Mouse (Mus musculus) heart, postnatal 4 days (tissue): ENCODE measurements at regions not wholly inside any gene's neighbourhood (a gene's known extent, or its start where the extent isn't known, plus 50 kb on each side); places are given as distances from the start of the nearest gene placed in this dataset.
"Not testable (repeated sequence)": the region's sequence is repeated elsewhere in the genome, so short reads cannot be mapped to it uniquely, and the experiment has no call there.

Experiments
- DNase-seq: peaks from one replicate; pipeline ENCODE4 v3.0.0; 2021

- no peak for DNase-seq
Observed at GRCm38 (mm10) chr10:96253671-96254070, 117.3 kb downstream of the Gm5426 start.

GRCm38 (mm10) chr10:96254250-96254862 is 118.0 kb downstream of the Gm5426 start:
- no peak for DNase-seq

GRCm38 (mm10) chr10:96257935-96258334 is 121.5 kb downstream of the Gm5426 start:
- DNase-seq = peak; percentile 28

GRCm38 (mm10) chr10:96259242-96259641 is 122.8 kb downstream of the Gm5426 start:
- no peak for DNase-seq

- DNase-seq = no peak
Observed at GRCm38 (mm10) chr10:96259648-96260047, 123.2 kb downstream of the Gm5426 start.

- peak; percentile 22 for DNase-seq
Observed at GRCm38 (mm10) chr10:96263544-96263943, 127.1 kb downstream of the Gm5426 start.

GRCm38 (mm10) chr10:96264433-96264832 is 128.0 kb downstream of the Gm5426 start:
- peak; percentile 29 for DNase-seq

- peak; percentile 36 for DNase-seq
Observed at GRCm38 (mm10) chr10:96264866-96265265, 128.5 kb downstream of the Gm5426 start.

GRCm38 (mm10) chr10:96266100-96266735 is 129.8 kb downstream of the Gm5426 start:
- no peak for DNase-seq

GRCm38 (mm10) chr10:96267603-96268002 is 131.2 kb downstream of the Gm5426 start:
- no peak for DNase-seq

GRCm38 (mm10) chr10:96273607-96274365 is 137.4 kb downstream of the Gm5426 start:
- DNase-seq = no peak

GRCm38 (mm10) chr10:96280149-96280548 is 143.7 kb downstream of the Gm5426 start:
- no peak for DNase-seq

- no peak for DNase-seq
Observed at GRCm38 (mm10) chr10:96285407-96286093, 149.1 kb downstream of the Gm5426 start.

- DNase-seq = no peak
Observed at GRCm38 (mm10) chr10:96286094-96286485, 149.7 kb downstream of the Gm5426 start.

GRCm38 (mm10) chr10:96289005-96289404 is 152.6 kb downstream of the Gm5426 start:
- not testable (repeated sequence) for DNase-seq

- DNase-seq = no peak
Observed at GRCm38 (mm10) chr10:96293622-96294021, 157.2 kb downstream of the Gm5426 start.

GRCm38 (mm10) chr10:96294666-96295065 is 158.3 kb downstream of the Gm5426 start:
- peak; percentile 13 for DNase-seq

GRCm38 (mm10) chr10:96297658-96298057 is 161.3 kb downstream of the Gm5426 start:
- no peak for DNase-seq

GRCm38 (mm10) chr10:96298566-96298965 is 162.2 kb downstream of the Gm5426 start:
- no peak for DNase-seq

GRCm38 (mm10) chr10:96305701-96306100 is 169.3 kb downstream of the Gm5426 start:
- DNase-seq = no peak

GRCm38 (mm10) chr10:96308713-96309445 is 172.5 kb downstream of the Gm5426 start:
- peak; percentile 39 for DNase-seq

GRCm38 (mm10) chr10:96309766-96310165 is 173.4 kb downstream of the Gm5426 start:
- no peak for DNase-seq
